Mouse (Mus musculus) forebrain, embryonic 10.5 days (tissue): ENCODE measurements around the gene Cd47. TPM values are rescaled to one million over a fixed set of nuclear protein-coding genes. Genes with fewer than 3 reads are reported as not detected.

ENCODE experiments used
- DNase-seq: peaks from one replicate; pipeline ENCODE4 v3.0.0-alpha.2; 2017; ENCODE audit warnings: low spot score; ENCODE audit errors: extremely low spot score
- H3K27ac ChIP-seq: fragments of 300-500 bp; sonication (generic); 2 replicates; pipeline ENCODE4 v1.5.1; 2016; ENCODE audit warnings: mild to moderate bottlenecking
- H3K27me3 ChIP-seq: fragments of 300-500 bp; sonication (generic); 2 replicates; pipeline ENCODE4 v1.6.1; 2016; ENCODE audit warnings: mild to moderate bottlenecking; ENCODE audit not compliant: poor library complexity, severe bottlenecking
- H3K36me3 ChIP-seq: fragments of 300-500 bp; sonication (generic); replicated peaks from 2 replicates; pipeline ENCODE4 v1.6.1; 2016; ENCODE audit warnings: mild to moderate bottlenecking, moderate library complexity
- H3K4me1 ChIP-seq: fragments of 300-500 bp; sonication (generic); 2 replicates; pipeline ENCODE4 v1.6.1; 2016
- H3K4me3 ChIP-seq: fragments of 300-500 bp; sonication (generic); 2 replicates; pipeline ENCODE4 v1.5.1; 2016; ENCODE audit warnings: mild to moderate bottlenecking, moderate library complexity
- H3K9me3 ChIP-seq: fragments of 300-500 bp; sonication (generic); 2 replicates; pipeline ENCODE4 v1.6.1; 2016; ENCODE audit warnings: mild to moderate bottlenecking, moderate library complexity
- WGBS: fragments of 180-500 bp; shearing (Covaris S2); methylation state at CpG from one replicate; pipeline ENCODE4 v1.1.7; 2016; 5-methylcytosine and 5-hydroxymethylcytosine counted together
- polyA plus RNA-seq: library from polyadenylated mRNA; unstranded; fragments of >200 nt; fragmentation: Nextera tagmentation; extraction: Ambion mirVana; gene quantifications from 2 replicates; pipeline ENCODE4 v1.2.1, GENCODE M21; 2016

Gene Cd47
- polyA plus RNA-seq, 1 experiment from 2014 or later: 32.8 TPM

DNA sequence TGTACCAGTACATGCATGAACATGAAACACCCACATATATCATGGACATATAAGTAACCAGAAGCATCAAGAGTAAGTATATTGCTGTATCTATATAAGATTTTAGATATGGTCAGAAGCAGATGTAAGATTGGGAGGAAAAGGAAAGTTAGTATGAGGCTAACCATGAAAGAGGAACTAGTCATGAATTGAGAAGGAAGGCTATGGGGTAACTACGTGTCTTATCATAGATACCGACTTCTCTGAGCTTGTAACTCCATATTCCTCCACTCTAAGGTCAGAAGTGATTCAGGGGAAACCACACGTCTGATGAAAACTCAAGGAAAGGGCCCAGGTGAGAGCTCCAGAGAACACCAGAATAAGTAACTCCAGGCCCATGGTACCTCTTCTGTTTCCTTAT lies 52.6 kb downstream of the Cd47 start:
- Histone ChIP-seq H3K27me3 (no peaks in the 10 kb centered on the region), H3K4me3 (no peak overlapping the region), H3K27ac (no peak overlapping the region), H3K4me1 (peaks cover 27% of the 10 kb centered on the region), H3K9me3 (no peaks in the 10 kb centered on the region), H3K36me3 (no peaks in the 10 kb centered on the region)
- DNase-seq: no peak
- 91% methylated on average over 3 of the region's 3 CpGs for WGBS

DNA sequence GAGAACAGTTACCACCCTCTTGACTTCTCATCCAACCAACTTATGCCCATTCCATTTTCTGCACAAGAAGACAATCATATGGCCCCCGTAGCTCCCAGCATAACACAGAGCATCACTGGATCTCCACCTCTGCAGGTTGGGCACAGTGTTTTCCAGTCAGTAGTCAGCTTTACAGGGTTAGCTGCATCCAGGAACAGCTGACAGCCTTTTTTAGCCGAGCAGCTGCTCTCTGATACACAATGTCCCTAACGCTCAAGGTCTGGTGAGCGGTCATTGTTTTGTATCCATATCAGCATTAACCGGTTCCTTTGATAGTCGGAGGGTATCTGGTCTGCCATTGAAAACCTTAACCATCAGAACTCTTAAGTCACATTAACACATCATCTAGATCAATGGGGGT lies 53.3 kb downstream of the Cd47 start:
- no peak for DNase-seq
- WGBS: 89% methylated on average over 6 of the region's 6 CpGs
- Histone ChIP-seq H3K36me3 (no peaks in the 10 kb centered on the region), H3K27me3 (no peaks in the 10 kb centered on the region), H3K27ac (no peak overlapping the region), H3K4me1 (peaks cover 34% of the 10 kb centered on the region), H3K9me3 (no peaks in the 10 kb centered on the region), H3K4me3 (no peak overlapping the region)

DNA sequence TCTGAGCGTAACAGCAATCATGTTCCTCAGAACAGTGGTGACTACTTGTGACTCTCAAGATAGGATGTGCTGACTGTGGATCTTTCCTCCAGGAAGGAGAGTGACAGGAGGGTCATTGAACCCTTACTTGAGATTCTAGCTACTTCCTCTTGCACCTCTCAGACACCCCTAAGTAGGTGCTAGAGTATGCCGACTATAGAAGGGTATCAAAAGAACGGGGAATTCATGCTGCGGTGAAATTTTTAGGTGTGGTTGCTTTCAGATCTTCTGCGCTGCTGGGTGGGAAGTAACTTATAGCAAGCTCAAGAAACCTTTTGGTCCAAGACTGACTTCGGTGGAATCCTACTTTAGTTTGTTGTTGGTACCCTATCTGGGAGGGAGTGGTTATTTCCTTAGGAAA lies 53.9 kb downstream of the Cd47 start:
- 92% methylated on average over 6 of the region's 6 CpGs for WGBS
- no peaks in the 10 kb centered on the region for H3K36me3 ChIP-seq
- H3K4me1 ChIP-seq: peaks cover 40% of the 10 kb centered on the region
- H3K4me3 ChIP-seq: 0 out of 2 replicates have a peak overlapping the region, but pooled peaks have one; percentile 94
- H3K27ac ChIP-seq: no peak overlapping the region
- no peaks in the 10 kb centered on the region for H3K9me3 ChIP-seq
- no peaks in the 10 kb centered on the region for H3K27me3 ChIP-seq
- DNase-seq: no peak

DNA sequence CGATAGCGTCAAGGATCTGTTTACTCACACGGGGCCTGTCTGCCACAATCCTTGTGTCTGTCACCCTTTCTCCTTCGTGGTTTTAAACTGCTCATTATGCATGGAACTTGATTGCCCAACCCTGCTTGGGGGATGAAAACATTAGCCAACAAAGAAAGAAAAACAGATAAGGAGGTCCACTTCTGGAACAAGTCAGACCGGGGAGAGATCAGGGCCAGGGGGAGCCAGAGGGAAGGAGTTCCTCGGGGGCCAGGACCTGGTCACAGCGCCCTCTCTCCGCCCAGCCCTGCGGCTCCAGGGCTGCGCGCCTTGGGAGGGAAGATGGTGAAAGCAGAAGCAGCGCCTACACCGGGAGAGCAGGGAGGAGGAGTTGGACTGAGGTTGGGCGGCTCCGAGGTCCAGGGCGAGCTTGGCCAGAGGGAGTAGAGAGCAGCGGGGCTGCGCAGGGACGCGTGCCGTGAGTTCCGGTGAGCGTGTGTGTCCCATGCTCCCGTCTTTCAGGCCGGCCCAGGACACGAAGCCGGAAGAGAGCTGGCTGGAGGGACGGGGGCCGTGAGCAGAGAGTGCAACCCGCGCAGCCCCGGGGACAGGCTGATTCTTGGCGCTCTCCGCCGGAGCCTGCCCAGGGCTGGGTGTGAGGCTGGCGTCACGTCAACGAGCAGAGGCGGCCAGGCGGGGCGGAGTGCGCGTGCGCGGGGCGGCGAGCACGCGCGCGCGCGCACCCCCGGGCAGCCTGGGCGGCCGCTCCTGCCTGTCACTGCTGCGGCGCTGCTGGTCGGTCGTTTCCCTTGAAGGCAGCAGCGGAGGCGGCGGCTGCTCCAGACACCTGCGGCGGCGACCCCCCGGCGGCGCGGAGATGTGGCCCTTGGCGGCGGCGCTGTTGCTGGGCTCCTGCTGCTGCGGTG lies 54.9 kb downstream of the Cd47 start:
- peak overlapping the region; percentile 94 for H3K4me3 ChIP-seq
- WGBS: 1% methylated on average over 68 of the region's 74 CpGs
- no peaks in the 10 kb centered on the region for H3K27me3 ChIP-seq
- peaks cover 41% of the 10 kb centered on the region for H3K4me1 ChIP-seq
- DNase-seq: peak; percentile 86
- H3K9me3 ChIP-seq: no peaks in the 10 kb centered on the region
- peaks cover 9% of the 10 kb centered on the region for H3K36me3 ChIP-seq
- peak overlapping the region; percentile 97 for H3K27ac ChIP-seq

DNA sequence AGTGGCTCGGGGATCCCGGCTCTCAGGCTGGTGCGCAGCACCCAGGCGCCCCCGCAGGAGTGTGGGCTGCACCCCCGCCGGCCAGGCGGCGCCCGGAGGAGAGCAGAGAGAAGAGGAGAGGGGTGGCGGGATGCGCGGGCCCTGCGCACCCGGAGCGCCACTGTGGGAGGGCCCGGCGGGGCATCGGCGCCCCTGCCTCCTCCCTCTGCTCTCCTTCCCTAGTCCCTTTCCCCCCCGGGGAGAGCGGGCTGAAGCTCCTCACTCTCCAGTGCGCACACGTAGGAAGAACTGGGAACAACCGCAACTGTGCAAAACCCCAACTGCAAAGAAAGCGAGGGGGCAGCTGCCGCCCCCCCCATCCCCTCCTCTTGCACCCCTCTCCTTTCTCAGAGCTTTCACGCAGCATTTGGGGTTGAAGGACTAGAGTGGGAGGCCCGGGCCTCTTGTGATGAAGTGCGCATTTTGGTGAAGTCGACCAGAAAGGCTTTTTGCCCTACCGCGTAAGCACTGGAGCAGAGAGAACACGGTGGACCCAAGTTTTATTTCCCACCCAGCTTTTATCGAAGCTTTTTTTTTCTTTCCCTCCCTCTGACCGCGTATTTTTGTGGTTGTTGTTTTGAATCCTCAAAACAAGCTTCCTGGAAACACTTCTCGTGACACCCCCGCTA lies 55.6 kb downstream of the Cd47 start:
- H3K4me1 ChIP-seq: peaks cover 41% of the 10 kb centered on the region
- H3K27ac ChIP-seq: peak overlapping the region; percentile 97
- DNase-seq: no peak
- H3K27me3 ChIP-seq: no peaks in the 10 kb centered on the region
- WGBS: under 1% methylated on average over 37 of the region's 39 CpGs
- H3K36me3 ChIP-seq: peaks cover 9% of the 10 kb centered on the region
- no peaks in the 10 kb centered on the region for H3K9me3 ChIP-seq
- peak overlapping the region; percentile 94 for H3K4me3 ChIP-seq

DNA sequence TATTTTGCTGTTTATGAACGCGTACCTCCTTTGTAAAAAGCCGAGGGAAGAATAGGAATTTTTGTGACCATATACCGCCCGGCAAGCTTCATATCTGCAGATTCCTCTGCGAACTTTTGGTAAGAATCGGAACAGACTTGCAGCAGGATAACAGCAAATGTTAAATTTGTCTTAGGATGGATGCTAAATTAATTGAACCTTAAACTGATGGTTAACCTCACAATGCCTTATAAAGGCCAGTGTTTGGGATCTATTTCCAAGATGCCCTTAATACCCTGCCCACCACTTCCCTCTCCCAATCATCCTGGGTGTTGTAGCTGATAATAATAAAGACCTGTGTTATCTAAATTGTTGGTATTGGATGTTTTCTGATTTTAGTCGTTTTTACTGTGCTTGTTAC lies 56.3 kb downstream of the Cd47 start:
- peaks cover 9% of the 10 kb centered on the region for H3K36me3 ChIP-seq
- no peaks in the 10 kb centered on the region for H3K9me3 ChIP-seq
- 30% methylated on average over 8 of the region's 8 CpGs for WGBS
- DNase-seq: no peak
- peaks cover 41% of the 10 kb centered on the region for H3K4me1 ChIP-seq
- peak overlapping the region; percentile 94 for H3K4me3 ChIP-seq
- H3K27ac ChIP-seq: peak overlapping the region; percentile 97
- no peaks in the 10 kb centered on the region for H3K27me3 ChIP-seq

DNA sequence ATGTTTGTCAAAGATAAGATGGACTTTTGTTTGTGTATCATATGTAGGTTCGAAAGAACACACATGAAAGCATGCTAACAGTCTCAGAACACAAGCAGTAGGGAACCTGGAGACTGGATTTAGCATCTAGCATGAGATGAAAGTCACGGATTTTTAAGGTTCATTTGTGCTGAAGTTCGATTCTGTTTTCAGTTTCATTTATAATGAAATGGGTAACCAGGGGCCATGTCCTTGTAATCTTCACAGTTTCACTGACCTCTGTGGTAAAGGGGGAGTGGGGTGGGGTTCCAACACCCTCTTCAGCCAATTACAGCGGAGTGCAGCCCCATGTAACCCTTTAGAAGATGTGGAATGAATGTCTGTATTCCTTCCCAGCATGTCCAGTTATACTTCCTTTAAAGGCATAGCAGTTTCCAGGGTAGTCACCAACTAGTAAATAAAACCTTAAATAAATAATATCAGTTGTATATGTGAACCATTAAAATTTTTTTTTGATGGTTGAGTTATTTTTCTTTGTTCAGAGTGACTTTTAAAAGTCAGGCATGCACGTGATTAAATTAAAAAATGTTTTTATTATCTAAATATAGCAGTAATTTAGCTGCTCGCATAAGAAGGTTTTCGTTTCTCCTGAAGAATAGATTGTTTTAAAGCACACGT lies 57.3 kb downstream of the Cd47 start:
- Histone ChIP-seq H3K36me3 (peaks cover 9% of the 10 kb centered on the region), H3K4me3 (peak overlapping the region; percentile 94; the same call in 1 of the 2 replicates), H3K27me3 (no peaks in the 10 kb centered on the region), H3K9me3 (no peaks in the 10 kb centered on the region), H3K4me1 (peaks cover 41% of the 10 kb centered on the region), H3K27ac (no peak overlapping the region)
- no peak for DNase-seq
- WGBS: 67% methylated on average over 8 of the region's 8 CpGs

DNA sequence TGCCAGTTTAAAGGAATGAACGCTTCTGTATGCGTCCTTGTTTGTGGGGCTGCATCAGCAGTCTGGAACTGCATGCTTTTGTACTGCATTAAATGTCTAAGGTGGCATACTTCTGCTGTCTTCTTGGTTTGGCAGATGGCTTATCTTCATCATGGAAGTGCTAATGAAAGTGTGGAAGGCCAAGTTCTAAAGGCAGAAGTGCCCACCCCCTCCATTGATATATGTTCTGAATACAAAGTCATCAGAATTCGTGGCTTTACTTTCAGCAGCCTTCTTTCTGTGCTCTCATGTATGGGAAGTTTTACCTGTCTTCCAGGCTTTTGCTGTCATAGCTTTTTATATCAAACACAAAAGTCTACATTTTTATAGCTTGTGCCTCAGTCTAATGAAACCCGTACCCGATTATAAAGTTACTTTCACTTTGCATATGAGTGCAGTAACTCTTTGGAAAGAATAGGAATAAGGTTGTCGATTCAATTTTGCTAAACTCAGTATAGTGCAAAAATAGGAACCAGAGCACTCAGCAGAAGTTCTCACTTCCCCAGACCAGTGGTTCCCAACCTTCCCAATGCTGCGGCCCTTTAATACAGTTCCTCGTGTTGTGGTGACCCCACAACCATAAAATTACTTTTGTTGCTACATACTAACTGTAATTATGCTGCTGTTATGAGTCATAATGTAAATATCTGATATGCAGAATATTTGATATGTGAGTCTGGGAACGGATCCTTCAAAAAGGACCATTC lies 58.0 kb downstream of the Cd47 start:
- H3K9me3 ChIP-seq: no peaks in the 10 kb centered on the region
- H3K4me1 ChIP-seq: peaks cover 41% of the 10 kb centered on the region
- WGBS: 89% methylated on average over 9 of the region's 9 CpGs
- no peak overlapping the region for H3K27ac ChIP-seq
- peaks cover 9% of the 10 kb centered on the region for H3K36me3 ChIP-seq
- no peak overlapping the region for H3K4me3 ChIP-seq
- DNase-seq: no peak
- H3K27me3 ChIP-seq: no peaks in the 10 kb centered on the region

DNA sequence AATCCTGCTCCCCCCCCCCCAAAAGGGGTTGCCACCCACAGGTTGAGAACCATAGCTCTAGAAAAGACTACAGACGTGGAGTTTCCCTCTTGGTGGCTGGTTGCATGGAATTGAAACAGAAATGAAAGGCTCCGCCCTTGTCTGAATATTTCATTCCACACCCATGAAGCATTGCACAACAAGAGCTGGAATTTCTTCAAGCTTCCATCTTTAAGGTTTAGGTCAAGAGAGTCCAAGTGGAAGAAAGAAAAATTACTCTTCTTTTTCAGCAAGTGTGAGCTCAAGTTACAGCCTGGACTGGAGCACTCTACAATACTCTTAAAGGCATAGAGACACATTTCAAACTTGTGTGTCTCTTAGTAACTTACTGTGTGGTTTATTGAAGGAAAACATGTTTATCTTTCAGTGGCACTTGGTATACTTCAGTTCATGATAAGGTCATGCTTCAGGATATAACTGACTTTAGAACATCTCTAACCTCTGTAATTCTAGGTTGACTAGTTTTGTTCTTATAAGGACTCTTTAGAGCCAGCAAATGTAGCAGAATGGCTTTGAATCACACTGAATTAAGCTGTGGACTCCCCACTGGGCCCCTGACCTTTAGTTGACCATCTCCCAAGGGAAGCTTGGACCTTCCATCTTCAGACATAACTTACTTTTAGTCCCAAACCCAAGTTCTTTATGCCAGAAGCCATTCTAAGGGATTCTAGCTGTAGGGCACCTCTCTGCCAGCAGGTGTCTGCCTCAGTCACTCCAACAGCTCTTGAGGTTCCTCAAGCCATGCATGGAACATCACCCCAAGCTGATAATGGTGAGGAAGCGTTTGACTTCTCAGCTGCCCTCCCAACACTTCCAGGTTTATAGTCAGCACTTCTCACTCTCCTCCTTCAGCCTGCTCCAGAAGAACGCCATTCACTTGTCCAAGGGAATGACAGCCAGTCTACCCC lies 58.8 kb downstream of the Cd47 start:
- Histone ChIP-seq H3K36me3 (peaks cover 9% of the 10 kb centered on the region), H3K27me3 (no peaks in the 10 kb centered on the region), H3K27ac (no peak overlapping the region), H3K9me3 (no peaks in the 10 kb centered on the region), H3K4me1 (peaks cover 40% of the 10 kb centered on the region), H3K4me3 (no peak overlapping the region)
- 82% methylated on average over 4 of the region's 4 CpGs for WGBS
- DNase-seq: no peak

DNA sequence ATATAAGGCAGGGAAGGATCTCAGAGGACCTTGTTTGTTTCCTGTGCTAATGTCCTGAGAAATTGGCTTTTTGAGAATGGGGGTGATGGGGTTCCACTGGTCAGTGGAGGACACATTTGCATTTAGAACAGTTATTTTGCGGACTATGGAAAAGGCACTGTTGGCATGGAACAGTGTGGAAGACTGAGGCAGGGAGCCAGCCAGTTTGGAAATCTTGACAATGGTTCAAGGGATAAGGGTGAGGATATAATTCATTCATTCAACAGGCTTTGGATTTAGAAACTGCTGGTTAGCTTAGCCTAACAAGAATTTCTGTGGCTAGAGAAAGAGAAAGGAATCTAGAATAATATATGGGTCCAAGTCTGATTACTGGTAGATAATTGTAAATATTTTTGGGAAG lies 61.7 kb downstream of the Cd47 start:
- WGBS: 98% methylated on average over 1 of the region's 1 CpGs

DNA sequence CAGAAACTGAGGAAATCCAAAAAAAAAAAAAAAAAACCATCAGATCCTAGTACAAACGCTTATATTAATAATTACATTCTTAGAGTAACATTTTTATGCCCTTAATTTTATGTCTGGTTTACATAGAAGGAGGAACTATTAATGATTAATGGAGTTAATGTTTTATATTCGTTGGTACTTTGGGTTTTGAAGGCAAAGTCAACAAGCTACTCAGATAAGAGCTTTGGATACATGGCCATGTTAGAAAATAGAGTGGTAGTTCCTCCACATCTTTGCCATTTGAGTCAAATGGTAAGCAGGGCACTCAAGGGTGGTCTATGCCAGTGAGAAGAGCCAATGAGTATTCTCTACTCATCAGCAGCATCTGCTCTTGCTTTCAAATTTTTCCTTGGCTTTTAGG lies 66.3 kb downstream of the Cd47 start:
- 85% methylated on average over 2 of the region's 2 CpGs for WGBS
- H3K4me1 ChIP-seq: no peaks in the 10 kb centered on the region
- peaks cover 30% of the 10 kb centered on the region for H3K36me3 ChIP-seq
- H3K9me3 ChIP-seq: peaks cover 7% of the 10 kb centered on the region
- DNase-seq: no peak
- no peak overlapping the region for H3K4me3 ChIP-seq
- no peaks in the 10 kb centered on the region for H3K27me3 ChIP-seq
- H3K27ac ChIP-seq: no peak overlapping the region

More for the DNA sequence above, 61.7 kb downstream of the Cd47 start:
- peaks cover 23% of the 10 kb centered on the region for H3K4me1 ChIP-seq
- H3K27ac ChIP-seq: no peak overlapping the region
- no peaks in the 10 kb centered on the region for H3K27me3 ChIP-seq
- peaks cover 7% of the 10 kb centered on the region for H3K9me3 ChIP-seq
- H3K36me3 ChIP-seq: peaks cover 14% of the 10 kb centered on the region
- no peak overlapping the region for H3K4me3 ChIP-seq
- no peak for DNase-seq
